Mouse (Mus musculus) left cerebral cortex, postnatal 36 days (tissue): Measurements from ENCODE around the gene Zbtb48. TPM values are rescaled to one million over a fixed set of nuclear protein-coding genes. Genes with fewer than 3 reads are reported as not detected.

Source experiments
- DNase-seq, 2 experiments: peaks; one replicate each; pipeline ENCODE4 v3.0.0; 2021 to 2022; ENCODE audit warnings: low spot score in 2 of 2, mixed read lengths in 1 of 2
- intact Hi-C: fragments of 180-260 bp; cut with DNase I; formaldehyde crosslinking; loops from one replicate; pipeline ENCODE4 v1.15.1; 2025
- total RNA-seq, 2 experiments: library from RNA; stranded (reverse); gene quantifications; 2 replicates each; pipeline ENCODE4 v1.2.3; 2021

The Zbtb48 gene
- total RNA-seq, 2 experiments from 2014 or later: 10.3 to 13.3 TPM

DNA sequence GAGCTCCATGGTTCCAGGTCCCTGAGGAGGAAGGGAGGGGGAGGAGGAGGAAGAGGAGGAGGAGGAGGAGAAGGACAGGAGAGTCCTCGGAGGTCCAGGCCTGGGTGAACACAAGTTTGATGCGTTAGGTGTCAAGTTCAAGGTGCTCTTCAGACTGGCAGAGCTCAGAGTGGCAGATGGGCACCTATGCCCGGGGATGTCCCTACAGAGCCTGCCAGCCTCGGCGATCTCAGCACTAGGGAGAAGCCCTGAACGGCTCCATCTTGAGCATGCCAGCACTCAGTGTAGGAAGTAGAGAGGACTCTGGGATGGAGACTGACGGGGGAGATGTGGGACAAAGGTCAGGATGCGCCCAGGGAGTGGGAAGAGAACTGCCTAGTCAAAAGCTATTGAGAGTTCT is 40.8 kb downstream of the Zbtb48 start:
- DNase-seq: no peak
- intact Hi-C loops: no loop called here

DNA sequence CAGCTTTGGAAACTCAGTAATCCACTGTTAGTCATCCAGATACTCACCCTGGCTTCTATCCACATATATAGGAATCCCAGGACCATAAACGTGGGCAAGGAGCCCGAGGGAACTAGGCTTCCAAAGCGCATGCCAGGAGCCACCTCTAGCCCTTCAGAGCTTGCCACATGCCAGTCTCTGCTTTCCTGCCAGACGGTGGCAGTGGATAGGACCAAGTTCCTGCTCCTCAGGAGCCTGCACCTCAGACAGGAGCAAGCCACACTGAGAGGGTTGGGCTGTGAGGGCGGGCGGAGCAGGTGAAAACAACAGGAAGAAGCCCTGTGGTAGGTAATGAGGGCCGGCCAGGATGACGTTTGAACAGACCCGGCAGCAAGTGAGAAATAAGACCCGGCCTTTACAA is 41.6 kb downstream of the Zbtb48 start:
- DNase-seq: no peak
- intact Hi-C loops: no loop called here

DNA sequence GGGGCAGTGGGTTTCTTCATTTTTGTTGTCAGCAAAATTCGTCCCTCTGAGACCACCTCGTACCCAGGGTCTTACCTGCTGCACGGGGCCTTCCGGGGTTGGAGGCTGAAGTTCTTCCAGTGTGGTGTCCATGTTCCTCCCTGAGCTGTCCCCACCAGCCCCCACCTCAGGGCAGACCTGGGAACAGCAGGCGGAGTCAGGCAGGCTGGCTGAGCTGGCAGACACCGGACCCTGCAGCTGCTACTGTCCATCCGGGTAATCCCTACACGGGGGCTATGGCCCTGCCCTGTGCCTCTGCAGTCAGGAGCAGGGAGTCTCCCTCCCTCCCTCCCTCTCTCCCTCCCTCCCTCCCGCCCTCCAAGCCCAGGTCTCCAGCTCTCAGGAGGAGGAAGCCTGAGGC is 43.9 kb downstream of the Zbtb48 start:
- intact Hi-C loops: no loop called here
- DNase-seq: no peak

DNA sequence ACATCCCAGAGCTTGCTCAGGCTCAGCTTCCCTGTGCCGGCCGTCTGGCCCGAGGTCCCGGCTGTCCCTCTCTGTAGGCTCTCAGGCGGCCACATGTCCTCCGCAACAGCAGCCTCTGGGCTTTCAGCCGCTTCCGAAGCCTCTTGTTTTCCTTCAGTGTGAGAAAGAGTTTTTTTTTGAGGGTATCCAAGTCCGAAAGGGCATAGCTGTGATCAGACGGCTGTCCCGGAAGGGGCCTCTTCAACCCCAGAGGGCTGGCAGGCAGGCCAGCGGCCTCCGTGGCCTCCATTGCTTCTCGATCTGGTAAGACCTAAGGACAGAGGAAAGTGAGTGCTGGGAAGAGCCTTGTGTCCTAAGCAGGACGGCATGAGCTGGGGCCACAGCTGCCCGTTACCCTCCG is 44.4 kb downstream of the Zbtb48 start:
- intact Hi-C loops: no loop called here
- DNase-seq: no peak

DNA sequence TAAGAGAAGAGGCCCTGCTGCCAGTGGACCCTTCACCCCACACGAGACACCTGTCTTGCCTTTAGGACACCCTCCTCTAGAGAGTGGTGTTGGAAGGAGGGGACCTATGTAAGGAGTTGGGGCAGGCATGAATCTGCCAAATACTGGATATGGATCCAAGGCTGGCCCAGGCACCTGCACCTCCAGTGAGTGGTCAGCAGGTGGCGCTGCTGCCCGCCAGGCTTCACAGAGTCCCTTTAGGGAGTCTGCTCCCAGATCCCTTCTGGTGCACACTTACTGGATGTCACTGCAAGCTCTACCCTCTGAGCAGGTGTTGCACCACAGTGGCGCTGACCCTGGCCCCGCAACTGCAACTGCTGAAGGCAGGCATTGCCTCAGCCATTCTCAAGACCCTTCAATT is 46.1 kb downstream of the Zbtb48 start:
- intact Hi-C loops: loop anchor here (2.0 kb wide), 1 partner anchor 49 kb away; no protein-coding TSS in a partner anchor
- peak; percentile 77 to 78 for DNase-seq

DNA sequence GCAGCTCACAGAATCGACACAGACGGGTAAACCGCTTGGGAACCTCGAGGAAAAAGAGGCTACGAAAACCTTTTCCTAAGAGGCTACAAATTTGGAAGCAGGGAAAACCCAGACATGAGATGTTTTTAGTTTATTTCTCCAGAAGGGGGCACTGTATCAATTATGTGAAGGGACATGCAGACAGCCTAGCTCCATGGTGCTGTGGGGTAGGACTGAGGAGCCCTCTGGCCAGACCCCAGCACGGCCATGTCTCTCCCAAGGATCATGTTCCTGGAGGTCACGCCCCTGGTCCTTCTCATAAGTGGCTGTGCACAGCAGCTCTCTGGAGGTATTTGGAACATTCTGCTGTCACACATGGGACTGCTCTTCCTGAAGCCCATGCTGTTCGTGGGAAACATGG is 46.8 kb downstream of the Zbtb48 start:
- intact Hi-C loops: loop anchor here (2.0 kb wide), 1 partner anchor 50 kb away; no protein-coding TSS in a partner anchor
- DNase-seq: no peak

DNA sequence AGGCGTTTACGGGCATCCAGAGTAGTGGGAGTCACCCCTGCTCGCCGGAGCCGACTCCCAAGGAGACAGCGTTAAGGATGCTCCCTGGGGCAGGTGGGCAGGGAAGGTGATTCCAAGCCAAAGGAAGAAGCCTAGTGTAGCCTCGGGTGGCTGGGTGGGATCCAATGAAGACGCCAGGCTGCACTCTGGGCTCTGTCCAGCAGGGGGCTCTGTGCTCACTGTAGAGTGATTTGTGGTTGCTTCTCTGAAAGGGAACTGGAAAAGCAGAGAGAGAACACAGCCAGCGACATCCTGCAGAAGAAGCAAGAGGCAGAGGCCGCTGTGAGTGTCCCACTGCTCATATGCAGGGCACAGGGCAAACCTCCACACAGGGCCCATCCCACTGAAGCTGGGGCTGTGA is 49.7 kb downstream of the Zbtb48 start:
- intact Hi-C loops: loop anchor here (5.0 kb wide), 1 partner anchor 120 kb away; no protein-coding TSS in a partner anchor
- DNase-seq: peak; percentile 82 to 87

DNA sequence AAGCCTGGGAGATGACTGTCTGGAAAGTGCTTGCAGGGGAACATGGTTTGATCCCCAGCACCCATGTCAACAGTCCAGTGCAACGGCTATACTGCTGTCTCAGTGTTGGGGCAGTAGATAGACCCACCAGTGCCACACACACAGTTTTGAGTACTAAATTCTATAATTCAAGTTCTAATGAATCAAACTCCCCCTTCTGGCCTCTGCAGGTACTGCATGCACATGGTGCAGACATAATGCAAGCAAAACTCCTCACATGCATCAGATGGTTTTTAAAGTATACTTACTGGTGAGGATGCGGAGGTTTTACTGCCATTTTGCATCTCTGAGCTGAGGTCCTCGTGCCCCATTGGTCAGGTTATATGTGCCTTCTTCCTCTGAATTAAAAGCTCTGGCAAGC is 52.0 kb downstream of the Zbtb48 start:
- DNase-seq: no peak
- intact Hi-C loops: loop anchor here (5.0 kb wide), 1 partner anchor 122 kb away; no protein-coding TSS in a partner anchor

DNA sequence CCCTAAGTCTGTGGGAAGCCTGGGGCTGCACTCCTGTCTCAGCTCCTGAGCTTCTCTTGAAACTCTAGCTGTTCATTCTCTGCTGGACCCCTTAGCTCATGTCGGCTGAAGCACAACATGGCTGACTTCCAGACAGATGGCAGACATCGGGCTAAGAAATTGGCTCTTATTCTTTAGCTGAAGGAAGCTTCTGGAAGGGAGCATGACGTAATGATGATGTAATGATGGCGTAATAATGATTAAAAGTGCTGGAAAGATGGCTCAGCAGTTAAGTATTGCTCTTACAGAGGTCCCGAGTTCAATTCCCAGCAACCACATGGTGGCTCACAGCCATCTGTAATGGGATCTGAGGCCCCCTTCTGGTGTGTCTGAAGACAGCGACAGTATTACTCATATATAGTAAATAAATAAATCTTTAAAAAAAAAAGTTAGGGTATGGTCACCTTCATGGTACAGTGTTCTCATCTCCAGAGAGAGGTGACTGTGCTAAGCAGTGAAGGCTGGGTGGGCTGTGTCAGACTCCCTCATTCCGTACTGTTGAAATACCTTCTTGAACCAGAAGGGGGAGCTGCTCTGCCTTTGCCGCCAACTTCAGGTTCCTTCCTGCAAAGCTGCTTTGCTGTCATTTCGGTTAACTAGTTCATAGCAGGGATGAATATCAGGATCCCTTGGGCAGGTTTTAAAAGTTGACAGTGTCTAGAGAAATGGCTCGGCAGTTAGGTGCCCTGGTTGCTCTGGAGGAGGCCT is 55.1 kb downstream of the Zbtb48 start:
- DNase-seq: no peak
- intact Hi-C loops: no loop called here

Other genes starting within 250 kb of the Zbtb48 start
- gene Camta1, start 165.8 kb downstream of the Zbtb48 start, total RNA-seq: 100 to 1,000 TPM; 207 to 216 TPM
- gene Dnajc11, start 94.0 kb downstream of the Zbtb48 start, total RNA-seq: 10 to 100 TPM; 66.0 to 69.2 TPM
- 10 to 100 TPM; 15.2 to 21.8 TPM for gene Thap3, start 38.7 kb downstream of the Zbtb48 start, total RNA-seq
- gene Phf13, start 31.4 kb downstream of the Zbtb48 start, total RNA-seq: 10 to 100 TPM; 11.3 to 16.5 TPM
- 10 to 100 TPM; 14.4 to 18.0 TPM for gene Klhl21, start 18.9 kb downstream of the Zbtb48 start, total RNA-seq
- gene Tas1r1, start 10.9 kb upstream of the Zbtb48 start, total RNA-seq: under 1 TPM; 0.64 to 0.75 TPM
- 10 to 100 TPM; 17.1 to 19.3 TPM for gene Nol9, start 11.7 kb upstream of the Zbtb48 start, total RNA-seq
- 10 to 100 TPM; 82.5 to 84.4 TPM for gene Plekhg5, start 44.8 kb upstream of the Zbtb48 start, total RNA-seq
- gene Tnfrsf25, start 88.3 kb upstream of the Zbtb48 start, total RNA-seq: 10 to 100 TPM in 1 of 2 experiments, 1 to 10 TPM in 1; 8.7 to 10.1 TPM
- gene Espn, start 124.7 kb upstream of the Zbtb48 start, total RNA-seq: 1 to 10 TPM; 1.4 to 2.0 TPM
- gene Hes2, start 131.2 kb upstream of the Zbtb48 start, total RNA-seq: not detected
- 100 to 1,000 TPM; 295 to 323 TPM for gene Acot7, start 150.5 kb upstream of the Zbtb48 start, total RNA-seq
- 10 to 100 TPM; 28.0 to 31.2 TPM for gene Gpr153, start 246.6 kb upstream of the Zbtb48 start, total RNA-seq